Mouse (Mus musculus) thymus, adult 2 months (tissue): ENCODE data around the gene Ccl11. TPM values are rescaled to one million over a fixed set of nuclear protein-coding genes. Genes with fewer than 3 reads are reported as not detected.

Source experiments
- DNase-seq: peaks from one replicate; pipeline ENCODE4 v3.0.0; 2021
- H3K27ac ChIP-seq: fragments of 200-500 bp; 2 replicates; pipeline ENCODE4 v1.5.1; 2012; ENCODE audit warnings: low read length, control low read depth; ENCODE audit not compliant: control insufficient read depth, insufficient read depth
- H3K27me3 ChIP-seq: fragments of 200-500 bp; 2 replicates; pipeline ENCODE4 v1.6.1; 2012; ENCODE audit warnings: mild to moderate bottlenecking, low read length, moderate library complexity, mixed read lengths; ENCODE audit not compliant: control insufficient read depth, insufficient read depth
- H3K36me3 ChIP-seq: fragments of 200-500 bp; 2 replicates; pipeline ENCODE4 v1.6.1; 2012; ENCODE audit warnings: mild to moderate bottlenecking, low read length, moderate library complexity; ENCODE audit not compliant: control insufficient read depth, insufficient read depth
- H3K4me1 ChIP-seq: fragments of 200-500 bp; replicated peaks from 2 replicates; pipeline ENCODE4 v1.6.1; 2012; ENCODE audit warnings: low read length; ENCODE audit not compliant: control insufficient read depth, insufficient read depth
- H3K4me3 ChIP-seq: fragments of 200-500 bp; 2 replicates; pipeline ENCODE4 v1.5.1; 2012; ENCODE audit warnings: mild to moderate bottlenecking, low read length, control low read depth, moderate library complexity; ENCODE audit not compliant: control insufficient read depth, insufficient read depth
- CTCF ChIP-seq: fragments of 200-500 bp; IDR thresholded peaks from 2 replicates; pipeline ENCODE4 v1.5.1; 2012; ENCODE audit warnings: mild to moderate bottlenecking, control low read depth, low read length, moderate library complexity, borderline replicate concordance; ENCODE audit not compliant: control insufficient read depth, poor library complexity, insufficient read depth; ENCODE audit errors: extremely low read depth
- POLR2A ChIP-seq: fragments of 200-500 bp; IDR thresholded peaks from 2 replicates; pipeline ENCODE4 v1.6.1; 2012; ENCODE audit warnings: mild to moderate bottlenecking, low read length, control low read depth, moderate library complexity; ENCODE audit not compliant: control insufficient read depth, poor library complexity, insufficient read depth; ENCODE audit errors: extremely low read depth
- WGBS: fragments of 180-500 bp; shearing (Covaris S2); methylation state at CpG from one replicate; pipeline ENCODE4 v1.1.7; 2018; 5-methylcytosine and 5-hydroxymethylcytosine counted together
- polyA plus RNA-seq: library from polyadenylated mRNA; depleted of rRNA; stranded (reverse); fragments of >200 nt; gene quantifications from 2 replicates; pipeline ENCODE4 v1.2.3, GENCODE M21; 2012; rRNA removed

Ccl11 gene
- polyA plus RNA-seq: 19.3 and 30.1 TPM in 2 replicates

DNA sequence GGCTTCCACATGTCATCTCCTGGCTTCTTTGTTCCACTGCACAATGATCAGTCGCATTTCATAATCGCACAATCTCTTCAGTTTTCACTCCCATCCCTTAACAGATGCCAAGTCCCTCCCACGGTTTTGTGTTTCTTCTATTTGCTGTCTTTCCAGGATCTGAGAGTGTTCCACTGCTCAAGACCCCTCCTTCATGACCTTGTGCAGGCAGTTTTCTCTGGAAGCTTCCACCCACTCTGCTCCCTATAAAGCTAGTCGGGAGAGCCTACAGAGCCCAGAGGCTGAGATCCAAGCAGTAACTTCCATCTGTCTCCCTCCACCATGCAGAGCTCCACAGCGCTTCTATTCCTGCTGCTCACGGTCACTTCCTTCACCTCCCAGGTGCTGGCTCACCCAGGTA lies at the start of gene Ccl11:
TSS of gene Ccl11 (plus strand) at position 178 of the 400 bp plus-strand sequence.
- DNase-seq: no peak
- no peak within 1 kb of the TSS for H3K4me3 ChIP-seq
- no peak within 1 kb of the TSS for H3K27ac ChIP-seq
- WGBS: 81% methylated on average over 6 of the region's 6 CpGs
- H3K4me1 ChIP-seq: no peaks in the 10 kb centered on the region
- no peaks in the 10 kb centered on the region for H3K36me3 ChIP-seq
- no peaks in the 10 kb centered on the region for H3K27me3 ChIP-seq
- TF ChIP-seq POLR2A: no peak
- TF ChIP-seq CTCF: no peak

GRCm38 (mm10) chr11:82010115-82010514 lies 47.5 kb upstream of the Ccl11 start:
- Histone ChIP-seq H3K27me3 (no peaks in the 10 kb centered on the region), H3K36me3 (no peaks in the 10 kb centered on the region), H3K4me3 (no peak overlapping the region), H3K4me1 (no peaks in the 10 kb centered on the region), H3K27ac (no peak overlapping the region)
- TF ChIP-seq CTCF (no peak), POLR2A (no peak)
- no peak for DNase-seq
- 92% methylated on average over 3 of the region's 3 CpGs for WGBS

- 80% methylated on average over 8 of the region's 8 CpGs for WGBS
- no peak for DNase-seq
- TF ChIP-seq POLR2A (no peak), CTCF (no peak)
- no peaks in the 10 kb centered on the region for H3K36me3 ChIP-seq
- H3K27me3 ChIP-seq: no peaks in the 10 kb centered on the region
- H3K4me1 ChIP-seq: no peaks in the 10 kb centered on the region
- no peak overlapping the region for H3K27ac ChIP-seq
- no peak overlapping the region for H3K4me3 ChIP-seq
Observed at GRCm38 (mm10) chr11:82011411-82012193, 46.0 kb upstream of the Ccl11 start.

- no peaks in the 10 kb centered on the region for H3K36me3 ChIP-seq
- H3K4me1 ChIP-seq: no peaks in the 10 kb centered on the region
- no peak overlapping the region for H3K27ac ChIP-seq
- no peak for DNase-seq
- WGBS: 30% methylated on average over 1 of the region's 1 CpGs
- no peak overlapping the region for H3K4me3 ChIP-seq
- no peaks in the 10 kb centered on the region for H3K27me3 ChIP-seq
- TF ChIP-seq CTCF (no peak), POLR2A (no peak)
Observed at GRCm38 (mm10) chr11:82013756-82014155, 43.9 kb upstream of the Ccl11 start.

- Histone ChIP-seq H3K27me3 (no peaks in the 10 kb centered on the region), H3K4me1 (no peaks in the 10 kb centered on the region), H3K4me3 (no peak overlapping the region), H3K27ac (no peak overlapping the region), H3K36me3 (no peaks in the 10 kb centered on the region)
- WGBS: 42% methylated on average over 2 of the region's 2 CpGs
- DNase-seq: no peak
- TF ChIP-seq CTCF (no peak), POLR2A (no peak)
Observed at GRCm38 (mm10) chr11:82015066-82015465, 42.6 kb upstream of the Ccl11 start.

- no peaks in the 10 kb centered on the region for H3K4me1 ChIP-seq
- no peak overlapping the region for H3K4me3 ChIP-seq
- no peak for DNase-seq
- TF ChIP-seq CTCF (no peak), POLR2A (no peak)
- 75% methylated on average over 3 of the region's 3 CpGs for WGBS
- no peak overlapping the region for H3K27ac ChIP-seq
- no peaks in the 10 kb centered on the region for H3K27me3 ChIP-seq
- no peaks in the 10 kb centered on the region for H3K36me3 ChIP-seq
Observed at GRCm38 (mm10) chr11:82016181-82016780, 41.3 kb upstream of the Ccl11 start.
